Mouse (Mus musculus) embryonic facial prominence, embryonic 13.5 days (tissue): ENCODE measurements around the gene 2010111I01Rik. TPM values are rescaled to one million over a fixed set of nuclear protein-coding genes. Genes with fewer than 3 reads are reported as not detected.

Source experiments
- ATAC-seq: fragments of 200-750 bp; cut with Nextera tagmentation; 2 replicates; pipeline ENCODE4 v1.8.0; 2017; ENCODE audit warnings: low read depth; ENCODE audit not compliant: insufficient number of reproducible peaks, insufficient read depth, low FRiP score, low TSS enrichment
- H3K27ac ChIP-seq: fragments of 300-500 bp; sonication (generic); 2 replicates; pipeline ENCODE4 v1.5.1; 2015; ENCODE audit warnings: moderate library complexity, mild to moderate bottlenecking, inconsistent platforms
- H3K27me3 ChIP-seq: fragments of 300-500 bp; sonication (generic); 2 replicates; pipeline ENCODE4 v1.6.1; 2015; ENCODE audit warnings: mild to moderate bottlenecking, inconsistent platforms
- H3K36me3 ChIP-seq: fragments of 300-500 bp; sonication (generic); 2 replicates; pipeline ENCODE4 v1.6.1; 2015; ENCODE audit warnings: mild to moderate bottlenecking, inconsistent platforms
- H3K4me1 ChIP-seq: fragments of 300-500 bp; sonication (generic); 2 replicates; pipeline ENCODE4 v1.6.1; 2015; ENCODE audit warnings: inconsistent platforms
- H3K4me2 ChIP-seq: fragments of 300-500 bp; sonication (generic); 2 replicates; pipeline ENCODE4 v1.6.1; 2015; ENCODE audit warnings: moderate library complexity, mild to moderate bottlenecking, inconsistent platforms
- H3K4me3 ChIP-seq: fragments of 300-500 bp; sonication (generic); 2 replicates; pipeline ENCODE4 v1.5.1; 2015; ENCODE audit warnings: mild to moderate bottlenecking, inconsistent platforms
- H3K9ac ChIP-seq: fragments of 300-500 bp; sonication (generic); 2 replicates; pipeline ENCODE4 v1.6.1; 2015; ENCODE audit warnings: mild to moderate bottlenecking, inconsistent platforms
- H3K9me3 ChIP-seq: fragments of 300-500 bp; sonication (generic); 2 replicates; pipeline ENCODE4 v1.6.1; 2016; ENCODE audit warnings: inconsistent platforms
- WGBS: fragments of 180-500 bp; shearing (Covaris S2); methylation state at CpG from one replicate; pipeline ENCODE4 v1.1.7; 2015; ENCODE audit warnings: mixed read lengths; 5-methylcytosine and 5-hydroxymethylcytosine counted together
- polyA plus RNA-seq: library from polyadenylated mRNA; unstranded; fragments of >200 nt; fragmentation: Nextera tagmentation; extraction: Ambion mirVana; gene quantifications from 2 replicates; pipeline ENCODE4 v1.2.1, GENCODE M21; 2015

2010111I01Rik gene
- polyA plus RNA-seq, 1 experiment from 2014 or later = 254 TPM

DNA sequence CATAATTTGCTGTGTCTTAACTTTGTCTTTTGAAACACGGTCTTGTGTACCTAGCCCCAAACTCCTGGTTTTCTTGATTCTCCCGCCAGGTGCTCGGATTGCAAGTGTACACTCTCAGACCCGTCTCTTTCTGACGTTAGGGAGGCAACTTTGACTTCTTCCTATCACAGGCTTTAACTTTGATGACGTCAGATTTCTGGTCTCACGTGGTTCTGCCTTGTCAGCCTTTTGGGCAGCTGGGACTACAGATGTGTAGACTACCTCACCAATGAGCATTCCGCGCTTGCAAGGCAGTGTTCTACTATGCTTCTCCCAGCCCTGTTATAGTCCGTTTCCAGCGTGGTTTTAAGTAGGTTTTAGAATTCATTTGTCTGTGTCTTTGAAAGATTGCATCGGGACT, 137.1 kb downstream of the 2010111I01Rik start:
- H3K4me1 ChIP-seq = peaks cover 12% of the 10 kb centered on the region; the same call in 1 of the 2 replicates
- 73% methylated on average over 12 of the region's 12 CpGs for WGBS
- H3K27me3 ChIP-seq = no peaks in the 10 kb centered on the region
- H3K9me3 ChIP-seq = no peaks in the 10 kb centered on the region
- H3K4me2 ChIP-seq = no peak overlapping the region
- no peak overlapping the region for H3K9ac ChIP-seq
- H3K27ac ChIP-seq = no peak overlapping the region
- no peak overlapping the region for H3K4me3 ChIP-seq
- H3K36me3 ChIP-seq = no peaks in the 10 kb centered on the region
- no peak for ATAC-seq

DNA sequence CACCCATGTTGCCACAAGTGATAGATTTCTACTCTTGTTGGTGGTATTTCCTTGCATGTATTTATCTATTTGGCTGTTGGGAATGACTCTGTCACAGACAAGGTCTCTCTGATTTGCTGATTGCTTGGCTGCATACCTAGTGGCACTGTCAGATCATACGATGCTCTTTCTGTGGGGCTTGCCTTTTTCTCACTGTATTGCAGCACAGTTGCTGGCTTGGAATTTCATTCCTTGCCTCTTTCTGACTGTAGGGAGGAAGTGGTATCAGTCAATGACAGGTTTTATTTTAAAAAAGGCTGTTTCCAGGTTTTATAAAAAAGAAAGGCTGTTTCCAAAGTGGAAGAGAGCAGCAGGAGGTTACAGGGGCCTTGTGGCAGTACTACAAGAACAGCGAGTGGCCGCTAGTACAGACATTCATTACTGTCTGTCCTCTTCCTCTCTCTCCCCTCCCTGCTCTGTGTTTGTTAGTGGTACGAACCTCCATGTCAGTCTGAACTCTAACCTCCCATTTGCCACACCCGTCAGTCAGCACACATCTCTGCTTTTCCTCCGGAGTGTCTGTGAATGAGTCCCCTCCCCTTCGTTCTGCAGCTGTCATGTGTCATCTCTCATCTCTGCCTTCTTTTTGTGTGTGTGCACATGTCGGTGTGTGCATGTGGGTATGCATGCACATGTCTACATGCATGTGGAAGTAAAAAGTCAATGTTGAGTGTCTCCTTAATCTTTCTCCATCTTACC, 138.3 kb downstream of the 2010111I01Rik start:
- no peak overlapping the region; the same call in 1 of the 2 replicates for H3K27ac ChIP-seq
- ATAC-seq = 0 out of 2 replicates have a peak, but pooled peaks have one; percentile 10
- H3K27me3 ChIP-seq = no peaks in the 10 kb centered on the region
- H3K36me3 ChIP-seq = no peaks in the 10 kb centered on the region
- H3K4me2 ChIP-seq = no peak overlapping the region
- no peak overlapping the region for H3K9ac ChIP-seq
- 53% methylated on average over 8 of the region's 8 CpGs for WGBS
- H3K4me1 ChIP-seq = 0 out of 2 replicates have a peak, but pooled peaks cover 8% of the 10 kb centered on the region
- H3K9me3 ChIP-seq = no peaks in the 10 kb centered on the region
- no peak overlapping the region for H3K4me3 ChIP-seq

- Histone ChIP-seq H3K4me2 (no peak overlapping the region), H3K36me3 (no peaks in the 10 kb centered on the region), H3K4me1 (peaks cover 23% of the 10 kb centered on the region), H3K9me3 (no peaks in the 10 kb centered on the region), H3K4me3 (no peak overlapping the region), H3K27me3 (no peaks in the 10 kb centered on the region), H3K27ac (no peak overlapping the region), H3K9ac (no peak overlapping the region)
- 44% methylated on average over 2 of the region's 2 CpGs for WGBS
- no peak for ATAC-seq
Measured at GRCm38 (mm10) chr13:63106574-63106973, 141.9 kb downstream of the 2010111I01Rik start.

GRCm38 (mm10) chr13:63108601-63109000, 143.9 kb downstream of the 2010111I01Rik start:
- Histone ChIP-seq H3K27me3 (no peaks in the 10 kb centered on the region), H3K36me3 (no peaks in the 10 kb centered on the region), H3K9ac (no peak overlapping the region), H3K4me3 (no peak overlapping the region), H3K4me1 (peaks cover 32% of the 10 kb centered on the region), H3K4me2 (no peak overlapping the region), H3K27ac (no peak overlapping the region), H3K9me3 (no peaks in the 10 kb centered on the region)
- no peak for ATAC-seq
- WGBS = 69% methylated on average over 2 of the region's 2 CpGs

DNA sequence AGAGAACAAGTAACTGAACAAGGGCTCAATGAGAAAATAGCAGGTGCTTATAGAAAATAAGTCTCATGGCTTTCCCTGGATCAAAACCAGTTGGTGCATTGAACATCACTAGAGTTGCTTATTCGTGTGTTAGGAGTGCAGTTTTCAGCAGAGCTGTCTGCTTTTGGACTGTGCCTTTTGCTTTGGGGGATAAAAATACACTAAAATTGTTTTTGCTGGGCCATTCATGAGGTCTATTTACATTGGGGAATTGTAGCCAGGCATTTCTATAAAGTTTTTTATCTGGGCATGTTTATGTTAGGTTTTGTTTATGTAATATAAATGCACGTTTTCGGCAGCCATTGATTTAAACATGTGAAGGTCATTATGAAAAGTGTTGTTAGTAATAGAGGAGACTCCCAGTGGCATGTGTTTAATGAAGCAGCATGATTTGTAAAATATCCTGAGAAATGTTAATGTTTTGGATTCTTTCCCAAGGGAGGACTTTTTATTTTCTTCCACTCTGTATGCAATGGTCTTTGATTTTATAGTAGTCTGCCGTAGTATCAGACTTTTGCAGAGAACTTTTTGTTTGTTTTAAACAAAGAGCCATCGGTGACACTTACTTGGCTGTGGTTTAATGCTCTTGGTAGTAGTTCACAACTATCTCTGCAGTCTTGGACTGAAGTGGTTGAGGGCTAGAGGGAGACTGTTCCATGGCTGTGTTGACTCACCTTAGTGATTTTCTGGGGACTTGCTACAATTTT, 146.8 kb downstream of the 2010111I01Rik start:
- Histone ChIP-seq H3K36me3 (no peaks in the 10 kb centered on the region), H3K9ac (no peak overlapping the region), H3K27me3 (no peaks in the 10 kb centered on the region), H3K27ac (peak overlapping the region; percentile 94), H3K4me1 (peaks cover 51% of the 10 kb centered on the region), H3K4me3 (no peak overlapping the region), H3K9me3 (no peaks in the 10 kb centered on the region), H3K4me2 (peak overlapping the region; percentile 18; the same call in 1 of the 2 replicates)
- 38% methylated on average over 5 of the region's 5 CpGs for WGBS
- no peak for ATAC-seq

DNA sequence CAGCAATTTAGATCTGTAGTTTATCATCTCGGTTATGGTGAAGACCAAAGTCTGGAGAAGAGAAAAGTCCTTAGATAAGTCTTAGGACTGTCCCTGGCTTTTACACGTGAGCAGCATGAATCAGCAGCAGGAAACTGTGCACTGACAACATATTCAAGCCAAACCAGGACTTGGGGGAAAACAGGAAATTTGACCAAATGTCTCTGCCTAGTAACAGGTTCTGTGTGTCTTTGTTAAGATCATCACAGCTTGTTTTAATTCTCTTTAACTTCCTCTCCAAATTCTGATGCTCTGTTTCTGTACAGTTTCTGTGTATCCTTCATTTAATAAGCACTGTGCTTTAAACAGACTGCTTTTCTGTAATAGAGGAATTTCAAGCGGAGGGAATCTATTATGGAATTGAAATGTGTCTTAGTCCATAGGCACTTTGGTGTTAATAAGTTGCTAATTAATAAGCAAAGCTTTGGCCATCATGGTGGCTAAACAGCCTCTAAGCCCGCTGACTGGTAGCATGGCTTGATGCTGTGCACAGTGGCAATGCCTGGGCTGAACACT, 147.4 kb downstream of the 2010111I01Rik start:
- Histone ChIP-seq H3K9ac (0 out of 2 replicates have a peak overlapping the region, but pooled peaks have one; percentile 49), H3K4me1 (peaks cover 51% of the 10 kb centered on the region), H3K4me2 (peak overlapping the region; percentile 49), H3K27me3 (no peaks in the 10 kb centered on the region), H3K4me3 (no peak overlapping the region), H3K9me3 (no peaks in the 10 kb centered on the region), H3K36me3 (no peaks in the 10 kb centered on the region), H3K27ac (peak overlapping the region; percentile 94)
- ATAC-seq = 0 out of 2 replicates have a peak, but pooled peaks have one; percentile 2
- 36% methylated on average over 4 of the region's 4 CpGs for WGBS

GRCm38 (mm10) chr13:63112598-63113372, 148.1 kb downstream of the 2010111I01Rik start:
- Histone ChIP-seq H3K4me3 (no peak overlapping the region), H3K4me1 (peaks cover 54% of the 10 kb centered on the region), H3K9ac (peak overlapping the region; percentile 49; the same call in 1 of the 2 replicates), H3K9me3 (no peaks in the 10 kb centered on the region), H3K27me3 (no peaks in the 10 kb centered on the region), H3K4me2 (peak overlapping the region; percentile 49), H3K27ac (peak overlapping the region; percentile 94), H3K36me3 (no peaks in the 10 kb centered on the region)
- 14% methylated on average over 10 of the region's 10 CpGs for WGBS
- ATAC-seq = peak; percentile 77

GRCm38 (mm10) chr13:63113881-63114301, 149.2 kb downstream of the 2010111I01Rik start:
- Histone ChIP-seq H3K27me3 (no peaks in the 10 kb centered on the region), H3K4me2 (no peak overlapping the region), H3K4me3 (no peak overlapping the region), H3K9ac (no peak overlapping the region), H3K4me1 (peaks cover 54% of the 10 kb centered on the region), H3K9me3 (no peaks in the 10 kb centered on the region), H3K36me3 (no peaks in the 10 kb centered on the region), H3K27ac (peak overlapping the region; percentile 74)
- WGBS = 34% methylated on average over 4 of the region's 4 CpGs
- ATAC-seq = no peak

DNA sequence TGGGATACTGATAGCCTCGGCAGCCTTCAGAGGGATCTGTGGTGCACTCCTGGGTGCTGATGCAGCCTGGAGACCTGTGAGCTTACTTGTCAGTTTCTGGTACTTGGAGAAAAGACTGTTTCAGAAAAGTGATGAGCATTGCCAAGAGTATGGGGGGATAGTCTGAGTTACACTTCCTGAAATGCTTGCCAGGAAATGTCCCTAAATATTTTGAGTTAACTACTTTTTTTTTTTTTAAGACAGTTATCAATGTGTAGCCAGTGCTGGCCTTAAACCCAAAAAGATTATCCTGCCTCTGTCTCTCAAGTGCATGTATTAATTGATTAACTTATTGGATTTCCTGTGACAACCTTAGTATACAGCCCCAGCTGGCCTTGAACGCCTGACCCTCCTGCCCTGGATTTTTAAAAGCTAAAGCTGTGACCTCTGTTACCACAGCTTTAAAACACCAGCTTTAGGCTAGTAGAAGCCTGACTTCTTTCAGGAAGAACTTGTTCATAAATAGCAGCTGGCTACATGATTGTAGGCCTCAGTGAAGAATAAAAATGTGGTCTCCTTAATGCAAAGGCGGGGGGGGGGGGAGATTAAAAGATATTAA, 150.6 kb downstream of the 2010111I01Rik start:
- no peak overlapping the region for H3K4me2 ChIP-seq
- H3K9me3 ChIP-seq = no peaks in the 10 kb centered on the region
- H3K4me1 ChIP-seq = peaks cover 48% of the 10 kb centered on the region
- no peaks in the 10 kb centered on the region for H3K27me3 ChIP-seq
- H3K9ac ChIP-seq = no peak overlapping the region
- H3K4me3 ChIP-seq = no peak overlapping the region
- 75% methylated on average over 3 of the region's 3 CpGs for WGBS
- no peaks in the 10 kb centered on the region for H3K36me3 ChIP-seq
- no peak for ATAC-seq
- no peak overlapping the region for H3K27ac ChIP-seq

DNA sequence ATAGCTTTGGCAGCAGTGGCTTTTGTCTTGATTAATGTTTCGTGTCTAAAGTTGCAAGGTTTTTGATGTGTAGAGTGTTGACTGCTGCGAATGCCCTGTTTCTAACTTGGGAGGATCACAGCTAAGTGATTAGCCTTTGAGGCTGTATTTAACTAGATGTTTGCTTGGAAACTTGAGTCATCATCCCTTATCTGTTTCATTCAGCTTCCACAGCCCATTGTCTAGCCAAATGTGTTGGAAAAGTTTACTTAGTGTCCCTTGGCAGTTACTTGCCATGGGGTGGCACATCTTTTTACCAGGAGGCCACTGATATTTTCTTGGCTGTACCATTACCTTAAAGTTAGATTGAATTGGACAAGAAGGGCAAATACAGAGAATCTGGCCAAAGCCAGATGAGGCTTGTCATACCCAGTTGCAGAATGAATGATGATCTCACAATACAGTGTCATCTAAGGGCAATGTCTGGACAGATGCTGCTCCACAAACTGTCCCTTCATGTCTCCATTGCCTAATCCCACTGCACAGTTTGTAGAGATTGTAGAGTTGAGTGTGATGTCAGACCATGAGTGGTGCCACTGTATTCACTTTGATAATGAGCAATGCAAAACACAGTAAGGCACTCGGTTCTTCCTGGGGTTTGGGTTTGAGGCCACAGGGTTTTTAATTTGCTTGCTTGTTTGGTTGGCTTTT, 152.9 kb downstream of the 2010111I01Rik start:
- Histone ChIP-seq H3K9me3 (no peaks in the 10 kb centered on the region), H3K27me3 (no peaks in the 10 kb centered on the region), H3K36me3 (no peaks in the 10 kb centered on the region), H3K9ac (no peak overlapping the region), H3K4me3 (no peak overlapping the region), H3K4me1 (peaks cover 29% of the 10 kb centered on the region), H3K4me2 (no peak overlapping the region), H3K27ac (no peak overlapping the region)
- no peak for ATAC-seq
- 71% methylated on average over 3 of the region's 3 CpGs for WGBS
